Mouse (Mus musculus) heart, postnatal 36 days (tissue): ENCODE measurements around the gene Ppp1r36. TPM values are rescaled to one million over a fixed set of nuclear protein-coding genes. Genes with fewer than 3 reads are reported as not detected.
A peak's percentile ranks its signal among the peaks of the same experiment; 100 is the strongest.
"Not testable (repeated sequence)": the region's sequence is repeated elsewhere in the genome, so short reads cannot be mapped to it uniquely, and the experiment has no call there.

Experiments
- DNase-seq, 2 experiments: peaks; one replicate each; pipeline ENCODE4 v3.0.0; 2021 to 2022
- intact Hi-C: fragments of 180-260 bp; cut with DNase I; formaldehyde crosslinking; loops from one replicate; pipeline ENCODE4 v1.15.1; 2025
- total RNA-seq, 2 experiments: library from RNA; stranded (reverse); gene quantifications; 2 replicates each; pipeline ENCODE4 v1.2.3; 2021

The Ppp1r36 gene
- total RNA-seq, 2 experiments from 2014 or later: not detected

GRCm38 (mm10) chr12:76435549-76435948 lies 18.2 kb downstream of the Ppp1r36 start:
- intact Hi-C loops: no loop called here
- no peak for DNase-seq

- DNase-seq, intact Hi-C loops: not testable (repeated sequence)
Measured at GRCm38 (mm10) chr12:76443488-76443887, 26.1 kb downstream of the Ppp1r36 start.

- no peak for DNase-seq
- intact Hi-C loops: no loop called here
Measured at GRCm38 (mm10) chr12:76444359-76444772, 27.0 kb downstream of the Ppp1r36 start.

GRCm38 (mm10) chr12:76444862-76445261 lies 27.5 kb downstream of the Ppp1r36 start:
- no peak for DNase-seq
- intact Hi-C loops: no loop called here

GRCm38 (mm10) chr12:76446201-76446600 lies 28.9 kb downstream of the Ppp1r36 start:
- no peak for DNase-seq
- intact Hi-C loops: no loop called here

- intact Hi-C loops: no loop called here
- no peak for DNase-seq
Measured at GRCm38 (mm10) chr12:76448127-76448526, 30.8 kb downstream of the Ppp1r36 start.

- no peak for DNase-seq
- intact Hi-C loops: no loop called here
Measured at GRCm38 (mm10) chr12:76452203-76452602, 34.9 kb downstream of the Ppp1r36 start.

- intact Hi-C loops, DNase-seq: not testable (repeated sequence)
Measured at GRCm38 (mm10) chr12:76458445-76458844, 41.1 kb downstream of the Ppp1r36 start.

GRCm38 (mm10) chr12:76459032-76459431 lies 41.7 kb downstream of the Ppp1r36 start:
- intact Hi-C loops: no loop called here
- no peak for DNase-seq

GRCm38 (mm10) chr12:76463391-76463790 lies 46.1 kb downstream of the Ppp1r36 start:
- no peak for DNase-seq
- intact Hi-C loops: no loop called here

- intact Hi-C loops: no loop called here
- DNase-seq: no peak
Measured at GRCm38 (mm10) chr12:76464651-76465252, 47.4 kb downstream of the Ppp1r36 start.

- no peak for DNase-seq
- intact Hi-C loops: no loop called here
Measured at GRCm38 (mm10) chr12:76466651-76467050, 49.3 kb downstream of the Ppp1r36 start.

- intact Hi-C loops: no loop called here
- no peak for DNase-seq
Measured at GRCm38 (mm10) chr12:76467256-76467655, 49.9 kb downstream of the Ppp1r36 start.

GRCm38 (mm10) chr12:76472046-76472445 lies 54.7 kb downstream of the Ppp1r36 start:
- DNase-seq: peak; percentile 72 to 82
- intact Hi-C loops: loop anchor here (1.0 to 5.0 kb wide), 3 partner anchors 65 to 179 kb away; no protein-coding TSS in a partner anchor

GRCm38 (mm10) chr12:76473562-76474245 lies 56.4 kb downstream of the Ppp1r36 start:
- no peak for DNase-seq
- intact Hi-C loops: loop anchor here (2.0 to 5.0 kb wide), 2 partner anchors 66 to 127 kb away; no protein-coding TSS in a partner anchor

- no peak for DNase-seq
- intact Hi-C loops: loop anchor here (5.0 kb wide), 1 partner anchor 67 kb away; no protein-coding TSS in a partner anchor
Measured at GRCm38 (mm10) chr12:76474246-76474583, 56.9 kb downstream of the Ppp1r36 start.

GRCm38 (mm10) chr12:76474802-76475201 lies 57.5 kb downstream of the Ppp1r36 start:
- no peak for DNase-seq
- intact Hi-C loops: loop anchor here (5.0 kb wide), 3 partner anchors 57 to 122 kb away; partner anchors contain the start of gene Plekhg3

- DNase-seq: no peak
- intact Hi-C loops: loop anchor here (5.0 kb wide), 2 partner anchors 56 to 121 kb away; partner anchors contain the start of gene Plekhg3
Measured at GRCm38 (mm10) chr12:76476146-76476545, 58.8 kb downstream of the Ppp1r36 start.

- peak in 1 of 2 experiments; percentile 35 for DNase-seq
Measured at GRCm38 (mm10) chr12:76478309-76479023, 61.1 kb downstream of the Ppp1r36 start.

GRCm38 (mm10) chr12:76479174-76479573 lies 61.8 kb downstream of the Ppp1r36 start:
- intact Hi-C loops: loop anchor here (5.0 kb wide), 2 partner anchors 53 to 118 kb away; partner anchors contain the start of gene Plekhg3

More at GRCm38 (mm10) chr12:76478309-76479023, 61.1 kb downstream of the Ppp1r36 start:
- intact Hi-C loops: loop anchor here (5.0 kb wide), 2 partner anchors 54 to 119 kb away; partner anchors contain the start of gene Plekhg3

More at GRCm38 (mm10) chr12:76479174-76479573, 61.8 kb downstream of the Ppp1r36 start:
- no peak for DNase-seq
